Mouse (Mus musculus): Measurements from ENCODE around the gene Skap2. TPM values are rescaled to one million over a fixed set of nuclear protein-coding genes. Genes with fewer than 3 reads are reported as not detected.

Gene Skap2
- polyA plus RNA-seq, 1 experiment from 2014 or later: 15.2 TPM

- ATAC-seq (ENCODE audit: insufficient number of reproducible peaks, insufficient read depth, low FRiP score, low read depth): 0 out of 2 replicates have a peak, but pooled peaks have one; percentile 31
- no peaks in the 10 kb centered on the region for H3K9me3 ChIP-seq (ENCODE audit: control insufficient read depth, low read length)
- peaks cover 12 to 16% of the 10 kb centered on the region in 2 experiments for H3K4me1 ChIP-seq (ENCODE audit: control insufficient read depth in 2 of 2, insufficient read depth in 2 of 2, low read length in 2 of 2)
- H3K27ac ChIP-seq (replicated peaks in 1 of 2; ENCODE audit: control insufficient read depth in 1 of 2, insufficient read depth in 1 of 2, low read depth in 2 of 2, low read length in 2 of 2): no peak overlapping the region
- no peaks in the 10 kb centered on the region for H3K27me3 ChIP-seq (ENCODE audit: control insufficient read depth, insufficient read depth, low read length)
- WGBS: 26% methylated on average over 6 of the region's 6 CpGs
- H3K9ac ChIP-seq (ENCODE audit: low read length): no peak overlapping the region
- H3K4me2 ChIP-seq (ENCODE audit: low read length): no peak overlapping the region
- no peak overlapping the region for H3K4me3 ChIP-seq (ENCODE audit: control insufficient read depth in 1 of 2, insufficient read depth in 1 of 2, low read depth in 1 of 2, low read length in 2 of 2)
- no peaks in the 10 kb centered on the region for H3K36me3 ChIP-seq (ENCODE audit: control insufficient read depth, insufficient read depth, low read length)
These were observed 136.3 kb downstream of the Skap2 start for GRCm38 (mm10) chr6:51875884-51876626.

- no peaks in the 10 kb centered on the region for H3K27me3 ChIP-seq (ENCODE audit: control insufficient read depth, insufficient read depth, low read length)
- 42% methylated on average over 2 of the region's 2 CpGs for WGBS
- H3K4me3 ChIP-seq (ENCODE audit: control insufficient read depth in 1 of 2, insufficient read depth in 1 of 2, low read depth in 1 of 2, low read length in 2 of 2): no peak overlapping the region
- no peaks in the 10 kb centered on the region for H3K36me3 ChIP-seq (ENCODE audit: control insufficient read depth, insufficient read depth, low read length)
- ATAC-seq (ENCODE audit: insufficient number of reproducible peaks, insufficient read depth, low FRiP score, low read depth): no peak
- H3K9ac ChIP-seq (ENCODE audit: low read length): no peak overlapping the region
- H3K27ac ChIP-seq (replicated peaks in 1 of 2; ENCODE audit: control insufficient read depth in 1 of 2, insufficient read depth in 1 of 2, low read depth in 2 of 2, low read length in 2 of 2): no peak overlapping the region
- no peak overlapping the region for H3K4me2 ChIP-seq (ENCODE audit: low read length)
- H3K9me3 ChIP-seq (ENCODE audit: control insufficient read depth, low read length): no peaks in the 10 kb centered on the region
- H3K4me1 ChIP-seq (ENCODE audit: control insufficient read depth in 2 of 2, insufficient read depth in 2 of 2, low read length in 2 of 2): peaks cover 10 to 16% of the 10 kb centered on the region in 2 experiments
These were observed 138.3 kb downstream of the Skap2 start for GRCm38 (mm10) chr6:51874035-51874434.

- WGBS: 7% methylated on average over 1 of the region's 1 CpGs
- Histone ChIP-seq H3K9ac (ENCODE audit: low read length) (no peak overlapping the region), H3K27ac (replicated peaks in 1 of 2; ENCODE audit: control insufficient read depth in 1 of 2, insufficient read depth in 1 of 2, low read depth in 2 of 2, low read length in 2 of 2) (no peak overlapping the region), H3K4me3 (ENCODE audit: control insufficient read depth in 1 of 2, insufficient read depth in 1 of 2, low read depth in 1 of 2, low read length in 2 of 2) (no peak overlapping the region), H3K4me1 (ENCODE audit: control insufficient read depth in 2 of 2, insufficient read depth in 2 of 2, low read length in 2 of 2) (peaks cover under 1 to 5% of the 10 kb centered on the region in 2 experiments; a peak in 3 of 4 replicates), H3K9me3 (ENCODE audit: control insufficient read depth, low read length) (no peaks in the 10 kb centered on the region), H3K27me3 (ENCODE audit: control insufficient read depth, insufficient read depth, low read length) (no peaks in the 10 kb centered on the region), H3K4me2 (ENCODE audit: low read length) (no peak overlapping the region), H3K36me3 (ENCODE audit: control insufficient read depth, insufficient read depth, low read length) (no peaks in the 10 kb centered on the region)
- no peak for ATAC-seq (ENCODE audit: insufficient number of reproducible peaks, insufficient read depth, low FRiP score, low read depth)
These were observed 141.2 kb downstream of the Skap2 start for GRCm38 (mm10) chr6:51871135-51871534.

GRCm38 (mm10) chr6:51870294-51870693 is 142.1 kb downstream of the Skap2 start:
- WGBS: 88% methylated on average over 1 of the region's 1 CpGs
- no peak for ATAC-seq (ENCODE audit: insufficient number of reproducible peaks, insufficient read depth, low FRiP score, low read depth)
- Histone ChIP-seq H3K27ac (replicated peaks in 1 of 2; ENCODE audit: control insufficient read depth in 1 of 2, insufficient read depth in 1 of 2, low read depth in 2 of 2, low read length in 2 of 2) (no peak overlapping the region), H3K9me3 (ENCODE audit: control insufficient read depth, low read length) (no peaks in the 10 kb centered on the region), H3K36me3 (ENCODE audit: control insufficient read depth, insufficient read depth, low read length) (no peaks in the 10 kb centered on the region), H3K4me1 (ENCODE audit: control insufficient read depth in 2 of 2, insufficient read depth in 2 of 2, low read length in 2 of 2) (no peaks in the 10 kb centered on the region), H3K27me3 (ENCODE audit: control insufficient read depth, insufficient read depth, low read length) (no peaks in the 10 kb centered on the region), H3K4me3 (ENCODE audit: control insufficient read depth in 1 of 2, insufficient read depth in 1 of 2, low read depth in 1 of 2, low read length in 2 of 2) (no peak overlapping the region), H3K9ac (ENCODE audit: low read length) (no peak overlapping the region), H3K4me2 (ENCODE audit: low read length) (no peak overlapping the region)

GRCm38 (mm10) chr6:51866596-51866995 is 145.8 kb downstream of the Skap2 start:
- Histone ChIP-seq H3K27me3 (ENCODE audit: control insufficient read depth, insufficient read depth, low read length) (no peaks in the 10 kb centered on the region), H3K36me3 (ENCODE audit: control insufficient read depth, insufficient read depth, low read length) (no peaks in the 10 kb centered on the region), H3K9ac (ENCODE audit: low read length) (no peak overlapping the region), H3K9me3 (ENCODE audit: control insufficient read depth, low read length) (no peaks in the 10 kb centered on the region), H3K27ac (replicated peaks in 1 of 2; ENCODE audit: control insufficient read depth in 1 of 2, insufficient read depth in 1 of 2, low read depth in 2 of 2, low read length in 2 of 2) (no peak overlapping the region), H3K4me3 (ENCODE audit: control insufficient read depth in 1 of 2, insufficient read depth in 1 of 2, low read depth in 1 of 2, low read length in 2 of 2) (no peak overlapping the region), H3K4me2 (ENCODE audit: low read length) (no peak overlapping the region), H3K4me1 (ENCODE audit: control insufficient read depth in 2 of 2, insufficient read depth in 2 of 2, low read length in 2 of 2) (peaks cover 2 to 12% of the 10 kb centered on the region in 2 experiments; a peak in 3 of 4 replicates)
- ATAC-seq (ENCODE audit: insufficient number of reproducible peaks, insufficient read depth, low FRiP score, low read depth): no peak
- 67% methylated on average over 3 of the region's 3 CpGs for WGBS

DNA sequence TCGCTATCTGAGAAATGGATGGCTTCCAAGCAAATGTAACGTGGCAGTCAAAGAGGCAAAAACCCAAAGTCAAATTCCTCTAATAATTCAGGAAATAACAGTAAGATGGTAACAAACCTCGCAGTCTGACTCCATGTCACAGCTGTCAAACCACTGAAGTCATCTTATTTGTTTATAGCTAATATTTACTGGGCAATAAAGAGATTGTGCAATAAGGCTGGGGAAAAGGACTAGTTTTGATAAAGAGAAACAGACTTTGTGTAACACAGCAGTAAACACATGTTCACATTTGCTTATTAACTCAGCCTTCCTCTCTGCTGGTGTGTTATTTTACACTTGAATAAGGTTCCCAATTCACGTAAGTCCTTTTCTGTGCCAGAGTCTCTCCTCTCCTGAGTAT is 148.8 kb downstream of the Skap2 start:
- ATAC-seq (ENCODE audit: insufficient number of reproducible peaks, insufficient read depth, low FRiP score, low read depth): no peak
- WGBS: 41% methylated on average over 4 of the region's 4 CpGs
- H3K4me1 ChIP-seq (ENCODE audit: control insufficient read depth in 2 of 2, insufficient read depth in 2 of 2, low read length in 2 of 2): peaks cover 4 to 15% of the 10 kb centered on the region in 2 experiments; a peak in 3 of 4 replicates
- no peaks in the 10 kb centered on the region for H3K27me3 ChIP-seq (ENCODE audit: control insufficient read depth, insufficient read depth, low read length)
- peak overlapping the region in 1 of 2 experiments; percentile 6; a peak in 1 of 4 replicates for H3K27ac ChIP-seq (replicated peaks in 1 of 2; ENCODE audit: control insufficient read depth in 1 of 2, insufficient read depth in 1 of 2, low read depth in 2 of 2, low read length in 2 of 2)
- no peak overlapping the region for H3K4me2 ChIP-seq (ENCODE audit: low read length)
- H3K36me3 ChIP-seq (ENCODE audit: control insufficient read depth, insufficient read depth, low read length): no peaks in the 10 kb centered on the region
- no peaks in the 10 kb centered on the region for H3K9me3 ChIP-seq (ENCODE audit: control insufficient read depth, low read length)
- no peak overlapping the region for H3K4me3 ChIP-seq (ENCODE audit: control insufficient read depth in 1 of 2, insufficient read depth in 1 of 2, low read depth in 1 of 2, low read length in 2 of 2)
- H3K9ac ChIP-seq (ENCODE audit: low read length): no peak overlapping the region

- WGBS: 6% methylated on average over 8 of the region's 8 CpGs
- no peak for ATAC-seq (ENCODE audit: insufficient number of reproducible peaks, insufficient read depth, low FRiP score, low read depth)
These were observed 152.0 kb downstream of the Skap2 start for GRCm38 (mm10) chr6:51860300-51860699.

More at GRCm38 (mm10) chr6:51860300-51860699, 152.0 kb downstream of the Skap2 start:
- no peaks in the 10 kb centered on the region for H3K36me3 ChIP-seq (ENCODE audit: control insufficient read depth, insufficient read depth, low read length)
- no peak overlapping the region for H3K4me3 ChIP-seq (ENCODE audit: control insufficient read depth in 1 of 2, insufficient read depth in 1 of 2, low read depth in 1 of 2, low read length in 2 of 2)
- no peak overlapping the region for H3K9ac ChIP-seq (ENCODE audit: low read length)
- no peak overlapping the region for H3K27ac ChIP-seq (replicated peaks in 1 of 2; ENCODE audit: control insufficient read depth in 1 of 2, insufficient read depth in 1 of 2, low read depth in 2 of 2, low read length in 2 of 2)
- no peak overlapping the region for H3K4me2 ChIP-seq (ENCODE audit: low read length)
- peaks cover 4 to 15% of the 10 kb centered on the region in 2 experiments; a peak in 3 of 4 replicates for H3K4me1 ChIP-seq (ENCODE audit: control insufficient read depth in 2 of 2, insufficient read depth in 2 of 2, low read length in 2 of 2)
- no peaks in the 10 kb centered on the region for H3K27me3 ChIP-seq (ENCODE audit: control insufficient read depth, insufficient read depth, low read length)
- no peaks in the 10 kb centered on the region for H3K9me3 ChIP-seq (ENCODE audit: control insufficient read depth, low read length)
